Mouse (Mus musculus) gonadal fat pad, adult 2 months (tissue): ENCODE data around the gene Sema7a. TPM values are rescaled to one million over a fixed set of nuclear protein-coding genes. Genes with fewer than 3 reads are reported as not detected.

ENCODE experiments used
- DNase-seq: peaks from one replicate; pipeline ENCODE4 v3.0.0-alpha.2; 2012; ENCODE audit warnings: low read depth
- polyA plus RNA-seq: library from polyadenylated mRNA; depleted of rRNA; stranded (reverse); fragments of >200 nt; gene quantifications from 2 replicates; pipeline ENCODE4 v1.2.3, GENCODE M21; 2012; rRNA removed

Gene Sema7a
- 32.3 and 32.5 TPM in 2 replicates for polyA plus RNA-seq

GRCm38 (mm10) chr9:57939431-57940348 is at the start of gene Sema7a:
TSS of gene Sema7a (plus strand) at chr9:57940112.
- DNase-seq, result no peak

- DNase-seq, result no peak
Measured at GRCm38 (mm10) chr9:57900478-57900877, 39.4 kb upstream of the Sema7a start.

GRCm38 (mm10) chr9:57901197-57901596 is 38.7 kb upstream of the Sema7a start:
- no peak for DNase-seq

- no peak for DNase-seq
Measured at GRCm38 (mm10) chr9:57901601-57902000, 38.3 kb upstream of the Sema7a start.

- no peak for DNase-seq
Measured at GRCm38 (mm10) chr9:57902132-57902531, 37.8 kb upstream of the Sema7a start.

GRCm38 (mm10) chr9:57903589-57904249 is 36.2 kb upstream of the Sema7a start:
- DNase-seq, result no peak

- no peak for DNase-seq
Measured at GRCm38 (mm10) chr9:57904250-57904644, 35.7 kb upstream of the Sema7a start.

- no peak for DNase-seq
Measured at GRCm38 (mm10) chr9:57907206-57907605, 32.7 kb upstream of the Sema7a start.

- peak; percentile 55 for DNase-seq
Measured at GRCm38 (mm10) chr9:57910254-57911160, 29.4 kb upstream of the Sema7a start, which contains the start of gene Ubl7. TSS of gene Ubl7 (plus strand) at chr9:57910979.

- DNase-seq, result no peak
Measured at GRCm38 (mm10) chr9:57912571-57912970, 27.3 kb upstream of the Sema7a start.

- DNase-seq, result no peak
Measured at GRCm38 (mm10) chr9:57921491-57922060, 18.3 kb upstream of the Sema7a start.

GRCm38 (mm10) chr9:57922381-57922780 is 17.5 kb upstream of the Sema7a start:
- no peak for DNase-seq

GRCm38 (mm10) chr9:57923046-57923445 is 16.9 kb upstream of the Sema7a start:
- no peak for DNase-seq

GRCm38 (mm10) chr9:57931166-57931767 is 8.6 kb upstream of the Sema7a start:
- DNase-seq, result no peak

GRCm38 (mm10) chr9:57932253-57932652 is 7.7 kb upstream of the Sema7a start:
- DNase-seq, result no peak

GRCm38 (mm10) chr9:57932831-57933602 is 6.9 kb upstream of the Sema7a start:
- no peak for DNase-seq

- DNase-seq, result no peak
Measured at GRCm38 (mm10) chr9:57935683-57936437, 4.1 kb upstream of the Sema7a start.

- DNase-seq, result no peak
Measured at GRCm38 (mm10) chr9:57937171-57937570, 2.7 kb upstream of the Sema7a start.

GRCm38 (mm10) chr9:57937651-57938050 is 2.3 kb upstream of the Sema7a start:
- no peak for DNase-seq
